Mouse (Mus musculus) kidney, postnatal 25 days (tissue): ENCODE results near the gene Ccdc27.

Experiments used
- DNase-seq, 2 experiments: peaks; one replicate each; pipeline ENCODE4 v3.0.0; 2021; ENCODE audit warnings: mixed read lengths in 2 of 2

The Ccdc27 gene

GRCm38 (mm10) chr4:154042577-154042976 is at the start of gene Ccdc27:
Gene Ccdc27, minus strand, starts transcription at chr4:154042677.
- DNase-seq, result no peak

- DNase-seq, result no peak
Observed at GRCm38 (mm10) chr4:154091356-154091755, 48.9 kb upstream of the Ccdc27 start.

GRCm38 (mm10) chr4:154089205-154089604 is 46.7 kb upstream of the Ccdc27 start:
- no peak for DNase-seq

GRCm38 (mm10) chr4:154086436-154086835 is 44.0 kb upstream of the Ccdc27 start:
- DNase-seq, result no peak

GRCm38 (mm10) chr4:154085856-154086255 is 43.4 kb upstream of the Ccdc27 start:
- no peak for DNase-seq

GRCm38 (mm10) chr4:154081974-154082373 is 39.5 kb upstream of the Ccdc27 start:
- no peak for DNase-seq

- DNase-seq, result peak; percentile 75 to 91
Observed at GRCm38 (mm10) chr4:154081021-154081420, 38.5 kb upstream of the Ccdc27 start.

GRCm38 (mm10) chr4:154080211-154080610 is 37.7 kb upstream of the Ccdc27 start:
- no peak for DNase-seq

- DNase-seq, result no peak
Observed at GRCm38 (mm10) chr4:154071941-154072340, 29.5 kb upstream of the Ccdc27 start.

GRCm38 (mm10) chr4:154071521-154071920 is 29.0 kb upstream of the Ccdc27 start:
- DNase-seq, result no peak

GRCm38 (mm10) chr4:154070896-154071295 is 28.4 kb upstream of the Ccdc27 start:
- peak; percentile 41 to 63 for DNase-seq

- peak; percentile 19 to 50 for DNase-seq
Observed at GRCm38 (mm10) chr4:154064827-154065773, 22.6 kb upstream of the Ccdc27 start.

- DNase-seq, result no peak
Observed at GRCm38 (mm10) chr4:154057696-154058095, 15.2 kb upstream of the Ccdc27 start.

- no peak for DNase-seq
Observed at GRCm38 (mm10) chr4:154056661-154057060, 14.2 kb upstream of the Ccdc27 start.

GRCm38 (mm10) chr4:154056046-154056445 is 13.6 kb upstream of the Ccdc27 start:
- DNase-seq, result no peak

- no peak for DNase-seq
Observed at GRCm38 (mm10) chr4:154055482-154055881, 13.0 kb upstream of the Ccdc27 start.

GRCm38 (mm10) chr4:154053065-154053464 is 10.6 kb upstream of the Ccdc27 start:
- no peak for DNase-seq

- DNase-seq, result no peak
Observed at GRCm38 (mm10) chr4:154051401-154051800, 8.9 kb upstream of the Ccdc27 start.

GRCm38 (mm10) chr4:154045837-154046236 is 3.4 kb upstream of the Ccdc27 start:
- no peak for DNase-seq

- DNase-seq, result no peak
Observed at GRCm38 (mm10) chr4:154037123-154037522, 5.4 kb downstream of the Ccdc27 start.

GRCm38 (mm10) chr4:154028646-154029045 is 13.8 kb downstream of the Ccdc27 start:
- DNase-seq, result peak; percentile 41 to 54

- DNase-seq, result peak in 1 of 2 experiments; percentile 33
Observed at GRCm38 (mm10) chr4:154028066-154028465, 14.4 kb downstream of the Ccdc27 start.

- no peak for DNase-seq
Observed at GRCm38 (mm10) chr4:154026441-154026761, 16.1 kb downstream of the Ccdc27 start.

GRCm38 (mm10) chr4:154025641-154026440 is 16.6 kb downstream of the Ccdc27 start, which contains the start of gene Smim1:
Gene Smim1, minus strand, starts transcription at chr4:154026230.
- peak; percentile 94 to 97 for DNase-seq
